Mouse (Mus musculus) heart, embryonic 10.5 days (tissue): ENCODE data around the gene Ttc29. TPM values are rescaled to one million over a fixed set of nuclear protein-coding genes. Genes with fewer than 3 reads are reported as not detected.

ENCODE experiments used
- DNase-seq: peaks from one replicate; pipeline ENCODE4 v3.0.0-alpha.2; 2017; ENCODE audit warnings: low spot score
- H3K27ac ChIP-seq: fragments of 300-500 bp; sonication (generic); 2 replicates; pipeline ENCODE4 v1.5.1; 2016; ENCODE audit warnings: mild to moderate bottlenecking
- H3K27me3 ChIP-seq: fragments of 300-500 bp; sonication (generic); 2 replicates; pipeline ENCODE4 v1.6.1; 2016; ENCODE audit warnings: mild to moderate bottlenecking; ENCODE audit not compliant: poor library complexity, insufficient read depth, severe bottlenecking
- H3K36me3 ChIP-seq: fragments of 300-500 bp; sonication (generic); 2 replicates; pipeline ENCODE4 v1.6.1; 2016; ENCODE audit warnings: mild to moderate bottlenecking, moderate library complexity
- H3K4me1 ChIP-seq: fragments of 300-500 bp; sonication (generic); 2 replicates; pipeline ENCODE4 v1.6.1; 2016; ENCODE audit warnings: mild to moderate bottlenecking
- H3K4me3 ChIP-seq: fragments of 300-500 bp; sonication (generic); 2 replicates; pipeline ENCODE4 v1.5.1; 2016; ENCODE audit warnings: mild to moderate bottlenecking, moderate library complexity
- H3K9me3 ChIP-seq: fragments of 300-500 bp; sonication (generic); 2 replicates; pipeline ENCODE4 v1.6.1; 2016; ENCODE audit warnings: mild to moderate bottlenecking, moderate library complexity
- WGBS: fragments of 180-500 bp; shearing (Covaris S2); methylation state at CpG from one replicate; pipeline ENCODE4 v1.1.7; 2016; 5-methylcytosine and 5-hydroxymethylcytosine counted together
- polyA plus RNA-seq: library from polyadenylated mRNA; unstranded; fragments of >200 nt; fragmentation: Nextera tagmentation; extraction: Ambion mirVana; gene quantifications from 2 replicates; pipeline ENCODE4 v1.2.1, GENCODE M21; 2016

Ttc29 gene
- polyA plus RNA-seq, 1 experiment from 2014 or later = not detected

DNA sequence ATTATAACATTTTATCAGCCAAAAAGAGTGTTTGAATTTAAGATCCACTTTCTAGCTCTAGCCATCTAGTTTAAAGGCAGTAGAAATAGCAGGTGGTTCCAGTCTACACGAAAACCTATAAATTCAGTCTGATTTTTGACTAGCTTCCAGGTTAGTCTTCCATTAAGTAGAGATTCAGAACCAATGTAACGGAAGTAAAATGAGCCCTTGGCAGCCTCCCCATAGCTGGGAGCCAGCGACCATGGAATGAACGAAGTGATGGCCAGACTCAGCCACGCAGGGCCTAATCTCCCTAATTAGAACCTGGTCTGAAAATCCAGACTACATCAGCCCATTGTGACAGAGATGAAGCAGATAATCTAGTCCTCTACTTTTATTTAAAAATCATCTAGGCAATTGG is 140.8 kb downstream of the Ttc29 start:
- 88% methylated on average over 5 of the region's 5 CpGs for WGBS

DNA sequence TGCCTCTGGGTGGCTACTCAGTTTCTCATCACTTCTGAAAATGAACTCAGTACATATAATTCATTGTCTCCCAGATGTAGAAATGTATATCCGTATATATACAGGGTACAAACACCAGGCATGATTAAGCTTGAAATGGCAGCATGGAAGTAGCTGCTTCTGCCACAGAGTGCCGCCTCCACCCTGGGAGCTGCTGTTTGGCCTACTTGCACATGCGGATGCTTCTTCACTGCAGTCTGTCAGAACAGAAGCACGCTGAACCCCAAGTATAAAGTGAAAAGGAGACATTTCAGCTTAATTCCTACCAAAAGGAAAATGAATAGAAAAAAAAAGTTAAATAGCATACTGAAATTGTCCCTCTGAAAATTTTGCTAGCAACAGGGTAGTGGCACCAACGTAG is 141.7 kb downstream of the Ttc29 start:
- Histone ChIP-seq H3K9me3 (no peaks in the 10 kb centered on the region), H3K27ac (no peak overlapping the region), H3K27me3 (no peaks in the 10 kb centered on the region), H3K36me3 (no peaks in the 10 kb centered on the region), H3K4me1 (no peaks in the 10 kb centered on the region), H3K4me3 (no peak overlapping the region)
- 86% methylated on average over 5 of the region's 5 CpGs for WGBS
- no peak for DNase-seq

More for the DNA sequence above, 140.8 kb downstream of the Ttc29 start:
- H3K27ac ChIP-seq = no peak overlapping the region
- H3K27me3 ChIP-seq = no peaks in the 10 kb centered on the region
- no peaks in the 10 kb centered on the region for H3K4me1 ChIP-seq
- DNase-seq = no peak
- H3K4me3 ChIP-seq = no peak overlapping the region
- H3K9me3 ChIP-seq = no peaks in the 10 kb centered on the region
- no peaks in the 10 kb centered on the region for H3K36me3 ChIP-seq

DNA sequence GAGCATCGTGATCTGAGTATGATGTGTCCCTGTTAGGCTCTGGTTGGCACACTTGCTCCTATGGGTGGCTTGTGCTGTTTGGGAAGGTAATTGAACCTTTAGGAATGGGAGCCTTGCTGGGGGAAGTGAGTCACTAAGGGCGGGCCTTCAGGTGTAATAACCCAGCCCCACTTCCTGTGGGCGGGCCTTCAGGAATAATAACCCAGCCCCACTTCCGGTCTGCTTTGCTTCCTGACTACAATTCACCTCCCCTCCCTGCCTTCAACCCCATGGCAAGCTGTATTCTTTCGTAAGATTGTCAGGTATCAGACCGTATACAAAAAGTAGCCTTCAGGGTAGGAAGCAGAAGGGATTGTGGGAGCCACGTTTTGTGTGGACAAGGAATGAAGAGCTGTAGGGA is 177.7 kb downstream of the Ttc29 start:
- no peak overlapping the region for H3K27ac ChIP-seq
- H3K4me1 ChIP-seq = no peaks in the 10 kb centered on the region
- no peaks in the 10 kb centered on the region for H3K36me3 ChIP-seq
- H3K4me3 ChIP-seq = no peak overlapping the region
- no peaks in the 10 kb centered on the region for H3K9me3 ChIP-seq
- no peaks in the 10 kb centered on the region for H3K27me3 ChIP-seq
- WGBS = 89% methylated on average over 7 of the region's 7 CpGs
- no peak for DNase-seq

DNA sequence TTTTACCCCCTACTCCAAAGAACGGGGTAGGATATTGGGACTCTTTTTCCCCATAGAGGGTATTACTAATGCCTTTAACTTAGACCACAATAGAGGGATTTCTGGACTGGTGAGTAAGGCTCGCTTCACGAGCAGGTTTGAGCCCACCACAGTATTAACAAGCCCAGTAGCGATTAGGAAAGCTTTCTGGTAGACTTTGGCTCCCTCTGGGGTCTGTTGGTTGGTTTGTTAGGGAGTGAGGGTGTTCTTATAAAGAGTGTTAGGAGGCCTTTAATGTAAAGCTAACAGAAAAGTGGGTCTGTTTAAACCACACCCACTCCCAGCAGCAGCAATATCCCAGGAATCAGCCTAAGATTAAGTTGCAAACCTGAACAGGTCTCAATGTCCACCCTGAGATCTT is 206.2 kb downstream of the Ttc29 start:
- no peak overlapping the region for H3K27ac ChIP-seq
- H3K4me3 ChIP-seq = peak overlapping the region; percentile 56; the same call in 1 of the 2 replicates
- H3K36me3 ChIP-seq = no peaks in the 10 kb centered on the region
- H3K27me3 ChIP-seq = peaks cover 60% of the 10 kb centered on the region
- 23% methylated on average over 4 of the region's 4 CpGs for WGBS
- no peak for DNase-seq
- H3K4me1 ChIP-seq = peaks cover 10% of the 10 kb centered on the region
- H3K9me3 ChIP-seq = no peaks in the 10 kb centered on the region

DNA sequence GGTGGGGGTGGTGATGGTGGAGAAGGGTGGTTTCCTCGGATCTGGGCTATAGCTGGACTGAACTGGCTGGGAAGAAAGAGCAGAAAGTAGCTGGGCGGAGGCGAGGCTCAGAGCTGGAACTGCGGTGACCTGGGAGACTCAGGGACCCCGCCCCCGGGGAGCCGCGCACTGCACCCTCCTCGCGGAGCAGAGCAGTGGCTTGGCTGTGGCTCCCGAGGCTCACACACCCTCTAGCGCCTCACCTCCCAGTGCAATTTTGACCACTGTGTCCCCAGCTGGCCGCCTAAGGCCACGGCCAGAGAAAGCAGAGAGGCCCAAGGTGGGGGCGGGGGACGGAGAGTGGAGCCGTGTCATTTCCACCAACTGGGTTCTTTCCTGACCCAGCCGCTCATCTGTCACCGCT is 207.0 kb downstream of the Ttc29 start:
- Histone ChIP-seq H3K9me3 (no peaks in the 10 kb centered on the region), H3K27me3 (peaks cover 69% of the 10 kb centered on the region), H3K4me3 (peak overlapping the region; percentile 56), H3K36me3 (no peaks in the 10 kb centered on the region), H3K4me1 (peaks cover 10% of the 10 kb centered on the region), H3K27ac (peak overlapping the region; percentile 38; the same call in 1 of the 2 replicates)
- DNase-seq = no peak
- 1% methylated on average over 19 of the region's 19 CpGs for WGBS

DNA sequence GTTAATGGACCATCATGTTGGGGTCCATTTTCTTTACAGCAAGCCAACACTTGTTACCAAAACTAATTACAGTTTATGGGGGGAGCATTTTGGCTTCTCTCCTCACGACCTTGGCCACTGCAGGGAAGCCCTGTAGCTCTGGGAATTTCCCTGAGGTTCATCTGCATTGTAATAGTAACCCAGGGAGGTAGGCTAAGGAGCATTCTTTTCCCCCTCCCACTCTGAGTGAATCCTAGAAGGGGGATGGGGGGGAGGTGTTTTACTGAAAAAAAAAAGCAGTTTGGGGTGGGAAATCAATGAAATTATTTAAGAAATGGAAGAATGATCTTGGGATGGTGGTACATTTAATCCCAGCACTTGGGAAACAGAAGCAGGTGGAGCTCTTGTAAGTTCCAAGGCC is 210.8 kb downstream of the Ttc29 start:
- no peak overlapping the region for H3K27ac ChIP-seq
- H3K4me3 ChIP-seq = no peak overlapping the region
- no peaks in the 10 kb centered on the region for H3K9me3 ChIP-seq
- DNase-seq = no peak
- peaks cover 10% of the 10 kb centered on the region for H3K4me1 ChIP-seq
- 2% methylated on average over 1 of the region's 1 CpGs for WGBS
- H3K36me3 ChIP-seq = no peaks in the 10 kb centered on the region
- H3K27me3 ChIP-seq = peaks cover 99% of the 10 kb centered on the region

DNA sequence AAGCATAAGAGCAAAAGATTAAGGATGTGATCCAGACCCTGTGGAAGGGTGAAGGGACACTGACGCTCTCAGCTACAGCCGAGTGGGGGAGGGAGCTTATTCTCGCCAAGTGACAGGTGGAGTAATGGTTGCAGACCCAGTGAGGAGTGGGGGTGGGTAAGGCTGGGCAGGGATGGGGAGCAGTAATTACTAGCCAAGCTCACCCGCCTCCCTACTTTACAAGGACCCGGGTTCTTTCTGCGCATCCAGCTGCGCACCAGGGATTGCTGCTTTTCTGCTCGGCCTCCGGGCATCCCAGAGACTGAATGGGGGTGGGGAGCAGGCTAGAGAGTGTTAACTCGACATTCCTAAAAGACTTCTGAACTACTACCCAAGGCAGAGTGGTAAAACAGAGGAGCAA is 213.4 kb downstream of the Ttc29 start:
- 2% methylated on average over 10 of the region's 10 CpGs for WGBS
- H3K27me3 ChIP-seq = peaks cover 99% of the 10 kb centered on the region
- no peaks in the 10 kb centered on the region for H3K4me1 ChIP-seq
- DNase-seq = no peak
- no peaks in the 10 kb centered on the region for H3K9me3 ChIP-seq
- no peak overlapping the region for H3K27ac ChIP-seq
- no peak overlapping the region for H3K4me3 ChIP-seq
- H3K36me3 ChIP-seq = no peaks in the 10 kb centered on the region

DNA sequence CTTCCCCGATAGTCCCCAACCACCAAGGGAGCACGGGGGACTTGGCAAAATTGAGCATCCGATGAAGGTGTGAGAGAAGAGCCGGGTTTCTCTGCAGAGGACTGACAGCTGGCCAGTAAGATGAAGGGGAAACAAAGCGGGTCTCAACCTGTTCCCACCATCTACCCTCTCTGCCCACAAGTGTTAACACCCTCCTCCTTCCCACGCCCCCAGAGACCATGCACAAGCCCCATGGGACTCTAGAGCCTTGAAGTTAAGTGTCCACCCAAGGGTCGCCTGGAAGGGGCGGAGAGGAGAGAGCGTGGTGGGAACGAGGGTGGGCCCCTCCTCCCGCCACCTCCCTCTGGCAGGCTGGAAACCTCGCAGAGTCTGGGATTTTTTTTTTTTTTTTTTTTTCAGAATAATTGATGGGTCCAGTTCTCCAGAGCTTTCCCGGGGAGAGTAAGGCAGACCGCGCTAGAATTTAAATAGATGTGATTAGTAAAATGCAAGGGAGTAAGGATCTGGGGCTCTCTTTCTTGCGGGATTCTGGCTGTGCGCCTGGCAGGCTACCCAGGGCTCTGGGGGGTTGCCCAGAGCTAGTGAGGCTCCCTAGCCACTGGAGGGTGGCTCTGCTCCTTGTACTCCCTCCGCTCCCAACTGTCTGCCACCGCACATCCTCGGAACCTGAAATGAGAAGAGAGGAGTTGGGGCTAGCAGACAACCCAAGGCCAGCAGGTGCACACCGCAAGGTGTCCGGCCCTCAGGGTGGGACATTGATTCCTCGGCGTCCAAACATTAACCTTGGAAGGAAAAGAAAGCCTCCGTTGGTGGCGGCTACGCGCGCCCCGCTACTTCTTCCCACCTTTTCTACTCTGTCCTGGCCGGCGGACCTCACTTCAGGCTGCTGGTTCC is 214.0 kb downstream of the Ttc29 start:
- Histone ChIP-seq H3K27me3 (peaks cover 99% of the 10 kb centered on the region), H3K27ac (no peak overlapping the region), H3K36me3 (no peaks in the 10 kb centered on the region), H3K4me1 (no peaks in the 10 kb centered on the region), H3K4me3 (no peak overlapping the region), H3K9me3 (no peaks in the 10 kb centered on the region)
- DNase-seq = no peak
- 3% methylated on average over 32 of the region's 32 CpGs for WGBS

DNA sequence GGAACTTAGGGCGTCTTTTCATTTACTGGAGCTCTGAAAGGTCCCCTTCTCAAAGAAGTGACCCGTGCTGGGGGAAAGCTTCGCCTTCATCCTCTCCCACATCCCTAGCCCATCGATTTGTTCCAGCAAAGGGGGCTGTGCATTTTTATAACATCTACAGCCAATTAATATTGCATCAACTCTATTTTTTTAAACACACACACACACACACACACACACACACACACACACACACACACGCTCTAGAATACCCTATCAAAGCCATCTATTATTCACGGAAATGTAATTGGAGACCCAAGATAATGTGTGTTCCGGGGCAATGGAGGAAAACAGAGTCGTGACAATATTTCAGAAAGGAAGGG is 214.7 kb downstream of the Ttc29 start:
- peaks cover 99% of the 10 kb centered on the region for H3K27me3 ChIP-seq
- 2% methylated on average over 8 of the region's 8 CpGs for WGBS
- no peaks in the 10 kb centered on the region for H3K9me3 ChIP-seq

DNA sequence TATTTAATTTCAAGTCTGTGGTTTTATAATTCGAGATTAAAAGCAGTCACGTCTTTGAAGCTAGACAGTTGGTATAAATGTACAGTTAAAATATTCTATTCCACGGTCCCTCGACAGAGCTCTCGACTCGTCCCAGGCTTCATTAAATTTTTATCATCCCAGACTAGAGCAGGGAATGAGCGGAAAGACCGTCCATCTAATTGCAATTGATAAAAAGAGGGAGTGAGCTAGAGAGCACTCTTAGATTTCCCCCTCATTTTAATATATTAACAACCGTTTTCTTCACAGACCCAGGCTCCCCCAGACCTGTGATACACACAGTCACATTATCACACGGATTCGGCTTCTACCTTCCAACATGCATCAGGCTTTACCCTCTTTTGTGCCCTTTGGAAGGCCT is 215.1 kb downstream of the Ttc29 start:
- H3K27ac ChIP-seq = no peak overlapping the region
- H3K27me3 ChIP-seq = peaks cover 99% of the 10 kb centered on the region
- DNase-seq = no peak
- 9% methylated on average over 11 of the region's 11 CpGs for WGBS
- no peaks in the 10 kb centered on the region for H3K4me1 ChIP-seq
- no peaks in the 10 kb centered on the region for H3K9me3 ChIP-seq
- no peak overlapping the region for H3K4me3 ChIP-seq
- H3K36me3 ChIP-seq = no peaks in the 10 kb centered on the region

More for the DNA sequence above, 214.7 kb downstream of the Ttc29 start:
- Histone ChIP-seq H3K27ac (no peak overlapping the region), H3K4me1 (no peaks in the 10 kb centered on the region), H3K36me3 (no peaks in the 10 kb centered on the region), H3K4me3 (no peak overlapping the region)
- no peak for DNase-seq

DNA sequence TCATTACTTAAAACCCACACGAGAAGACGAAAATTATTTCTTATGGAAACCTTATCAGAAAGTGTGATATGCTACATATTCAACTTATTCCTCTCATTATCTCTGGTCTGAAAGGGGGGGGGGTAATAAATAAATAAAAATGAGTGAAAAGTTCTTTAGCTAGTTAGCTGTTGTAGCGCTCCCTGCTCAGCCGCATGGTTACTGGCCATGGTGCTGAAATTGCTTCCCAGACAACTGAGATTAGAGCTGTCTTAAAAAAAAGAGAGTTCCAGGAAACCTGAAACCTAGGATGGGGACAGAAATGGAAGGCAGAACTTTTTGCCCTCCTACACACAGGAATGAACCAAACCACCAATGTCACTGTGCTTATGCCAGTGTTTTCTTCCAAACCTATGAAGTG is 218.3 kb downstream of the Ttc29 start:
- no peaks in the 10 kb centered on the region for H3K36me3 ChIP-seq
- H3K27ac ChIP-seq = no peak overlapping the region
- H3K4me3 ChIP-seq = no peak overlapping the region
- peaks cover 99% of the 10 kb centered on the region for H3K27me3 ChIP-seq
- 8% methylated on average over 4 of the region's 4 CpGs for WGBS
- H3K9me3 ChIP-seq = no peaks in the 10 kb centered on the region
- H3K4me1 ChIP-seq = peaks cover 14% of the 10 kb centered on the region
- DNase-seq = no peak

DNA sequence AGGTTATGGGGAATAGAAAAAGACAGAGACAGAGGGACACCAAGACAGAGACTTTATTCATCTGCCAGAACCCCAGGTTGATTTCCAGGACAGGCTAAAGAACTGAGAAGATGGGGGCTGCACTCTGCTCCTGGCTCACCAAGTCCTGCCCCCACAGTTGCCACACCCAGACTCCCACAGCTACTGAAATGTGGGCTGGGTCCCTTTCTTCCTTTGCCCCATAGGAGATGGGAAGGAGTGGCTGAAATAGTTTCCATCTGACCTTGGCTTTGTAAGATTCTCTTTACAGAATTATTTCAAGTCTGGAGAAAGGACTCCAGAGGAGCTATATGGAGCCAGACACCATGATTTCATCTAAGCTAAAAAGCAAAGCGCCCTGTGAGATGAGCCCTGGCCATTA is 219.4 kb downstream of the Ttc29 start:
- Histone ChIP-seq H3K4me1 (peaks cover 25% of the 10 kb centered on the region), H3K9me3 (no peaks in the 10 kb centered on the region), H3K4me3 (no peak overlapping the region), H3K36me3 (no peaks in the 10 kb centered on the region), H3K27me3 (peaks cover 99% of the 10 kb centered on the region), H3K27ac (no peak overlapping the region)
- WGBS = 32% methylated on average over 1 of the region's 1 CpGs
- DNase-seq = no peak

DNA sequence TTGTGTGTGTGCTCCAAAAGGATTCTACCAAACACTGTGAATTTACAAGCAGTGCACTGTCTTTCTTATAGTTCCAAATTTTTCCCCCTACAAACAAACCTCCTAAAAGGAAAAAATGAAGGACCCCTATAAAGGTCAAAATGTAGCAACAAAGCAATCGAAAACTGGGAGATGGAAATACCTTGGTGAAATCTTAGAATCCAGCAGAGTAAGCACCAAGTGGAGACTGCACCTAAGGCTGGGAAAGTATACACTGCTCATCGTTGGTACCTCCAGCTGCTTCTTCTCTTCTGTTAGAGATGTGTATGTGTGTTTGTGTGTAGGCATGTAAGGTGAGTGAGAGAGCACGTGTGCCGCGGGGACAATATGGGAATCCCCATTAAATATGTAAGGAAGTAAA is 220.2 kb downstream of the Ttc29 start:
- Histone ChIP-seq H3K4me3 (no peak overlapping the region), H3K36me3 (no peaks in the 10 kb centered on the region), H3K9me3 (no peaks in the 10 kb centered on the region), H3K27ac (no peak overlapping the region), H3K27me3 (peaks cover 99% of the 10 kb centered on the region), H3K4me1 (peaks cover 31% of the 10 kb centered on the region)
- DNase-seq = no peak
- 14% methylated on average over 5 of the region's 5 CpGs for whole genome bisulfite sequencing

DNA sequence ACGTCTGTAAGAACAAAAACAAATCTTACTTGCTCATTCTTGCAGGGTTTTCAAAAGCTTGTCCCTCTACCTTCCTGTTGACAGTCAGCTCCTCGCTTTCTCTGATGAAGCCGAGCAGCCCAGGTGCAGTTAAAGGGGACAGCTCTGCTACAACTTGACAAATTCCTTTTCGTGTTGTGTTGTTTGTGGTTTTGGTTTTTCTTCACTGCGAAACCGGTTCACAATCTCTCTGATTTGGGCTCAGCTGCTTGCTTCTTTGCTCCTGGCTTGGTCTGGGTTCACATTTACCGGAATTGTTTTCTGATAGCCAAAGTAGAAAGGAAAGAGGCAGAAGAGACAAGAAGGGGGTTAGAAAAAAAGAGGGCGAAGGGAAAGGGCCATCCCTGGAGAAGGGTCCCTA is 221.2 kb downstream of the Ttc29 start:
- no peak for DNase-seq
- Histone ChIP-seq H3K36me3 (no peaks in the 10 kb centered on the region), H3K27me3 (peaks cover 99% of the 10 kb centered on the region), H3K27ac (no peak overlapping the region), H3K9me3 (no peaks in the 10 kb centered on the region), H3K4me3 (peak overlapping the region; percentile 60; the same call in 1 of the 2 replicates), H3K4me1 (peaks cover 32% of the 10 kb centered on the region)
- 4% methylated on average over 8 of the region's 8 CpGs for WGBS
